Mouse (Mus musculus): Measurements from ENCODE around the gene Ncor2. TPM values are rescaled to one million over a fixed set of nuclear protein-coding genes. Genes with fewer than 3 reads are reported as not detected.
A peak's percentile ranks its signal among the peaks of the same experiment; 100 is the strongest.

Gene Ncor2
- polyA plus RNA-seq, 1 experiment from 2014 or later, result 41.8 TPM

- peaks cover 94% of the 10 kb centered on the region for H3K36me3 ChIP-seq
- no peak overlapping the region for H3K27ac ChIP-seq (replicated peaks)
- H3K4me3 ChIP-seq (replicated peaks), result no peak overlapping the region
- no peak overlapping the region for H3K4me2 ChIP-seq (replicated peaks)
- ATAC-seq (ENCODE audit: insufficient number of reproducible peaks, low FRiP score, low TSS enrichment, low read depth), result no peak
- H3K9ac ChIP-seq, result no peak overlapping the region
- 38% methylated on average over 7 of the region's 7 CpGs for WGBS
- H3K9me3 ChIP-seq (replicated peaks), result no peaks in the 10 kb centered on the region
- H3K4me1 ChIP-seq, result peaks cover 14% of the 10 kb centered on the region
- no peaks in the 10 kb centered on the region for H3K27me3 ChIP-seq
These were observed 164.5 kb downstream of the Ncor2 start for GRCm38 (mm10) chr5:125014497-125014896.

GRCm38 (mm10) chr5:125011628-125012027 lies 167.4 kb downstream of the Ncor2 start:
- H3K4me2 ChIP-seq (replicated peaks), result no peak overlapping the region
- no peak overlapping the region for H3K9ac ChIP-seq
- no peaks in the 10 kb centered on the region for H3K9me3 ChIP-seq (replicated peaks)
- peaks cover 69% of the 10 kb centered on the region for H3K36me3 ChIP-seq
- 89% methylated on average over 8 of the region's 8 CpGs for WGBS
- H3K4me1 ChIP-seq, result peaks cover 19% of the 10 kb centered on the region
- H3K27me3 ChIP-seq, result no peaks in the 10 kb centered on the region
- H3K4me3 ChIP-seq (replicated peaks), result no peak overlapping the region
- no peak for ATAC-seq (ENCODE audit: insufficient number of reproducible peaks, low FRiP score, low TSS enrichment, low read depth)
- no peak overlapping the region for H3K27ac ChIP-seq (replicated peaks)

- ATAC-seq (ENCODE audit: insufficient number of reproducible peaks, low FRiP score, low TSS enrichment, low read depth), result no peak
- Histone ChIP-seq H3K27ac (replicated peaks) (no peak overlapping the region), H3K4me1 (peaks cover 24% of the 10 kb centered on the region), H3K36me3 (peaks cover 64% of the 10 kb centered on the region), H3K27me3 (no peaks in the 10 kb centered on the region), H3K9me3 (replicated peaks) (no peaks in the 10 kb centered on the region), H3K4me2 (replicated peaks) (no peak overlapping the region), H3K4me3 (replicated peaks) (no peak overlapping the region), H3K9ac (no peak overlapping the region)
- 88% methylated on average over 24 of the region's 24 CpGs for WGBS
These were observed 167.9 kb downstream of the Ncor2 start for GRCm38 (mm10) chr5:125011166-125011565.

GRCm38 (mm10) chr5:125006896-125007295 lies 172.1 kb downstream of the Ncor2 start:
- H3K4me2 ChIP-seq (replicated peaks), result no peak overlapping the region
- 75% methylated on average over 5 of the region's 5 CpGs for WGBS

GRCm38 (mm10) chr5:125005871-125006652 lies 173.0 kb downstream of the Ncor2 start:
- peaks cover 58% of the 10 kb centered on the region for H3K4me1 ChIP-seq
- no peak for ATAC-seq (ENCODE audit: insufficient number of reproducible peaks, low FRiP score, low TSS enrichment, low read depth)
- no peaks in the 10 kb centered on the region for H3K27me3 ChIP-seq
- peak overlapping the region; percentile 8; the same call in 1 of the 2 replicates for H3K4me2 ChIP-seq (replicated peaks)
- peaks cover 17% of the 10 kb centered on the region; the same call in 1 of the 2 replicates for H3K36me3 ChIP-seq
- 50% methylated on average over 9 of the region's 9 CpGs for WGBS
- 0 out of 2 replicates have a peak overlapping the region, but pooled peaks have one; percentile 23 for H3K27ac ChIP-seq (replicated peaks)
- H3K9ac ChIP-seq, result no peak overlapping the region
- 0 out of 2 replicates have a peak overlapping the region, but pooled peaks have one; percentile 0 for H3K4me3 ChIP-seq (replicated peaks)
- H3K9me3 ChIP-seq (replicated peaks), result no peaks in the 10 kb centered on the region

More at GRCm38 (mm10) chr5:125006896-125007295, 172.1 kb downstream of the Ncor2 start:
- Histone ChIP-seq H3K9me3 (replicated peaks) (no peaks in the 10 kb centered on the region), H3K9ac (no peak overlapping the region), H3K36me3 (peaks cover 24% of the 10 kb centered on the region), H3K27me3 (no peaks in the 10 kb centered on the region), H3K4me1 (peaks cover 58% of the 10 kb centered on the region), H3K27ac (replicated peaks) (0 out of 2 replicates have a peak overlapping the region, but pooled peaks have one; percentile 23), H3K4me3 (replicated peaks) (no peak overlapping the region)
- ATAC-seq (ENCODE audit: insufficient number of reproducible peaks, low FRiP score, low TSS enrichment, low read depth), result no peak

- Histone ChIP-seq H3K4me1 (peaks cover 62% of the 10 kb centered on the region), H3K9me3 (replicated peaks) (no peaks in the 10 kb centered on the region), H3K36me3 (no peaks in the 10 kb centered on the region), H3K27ac (replicated peaks) (no peak overlapping the region), H3K4me3 (replicated peaks) (peak overlapping the region; percentile 53), H3K9ac (peak overlapping the region; percentile 44; the same call in 1 of the 2 replicates), H3K27me3 (no peaks in the 10 kb centered on the region), H3K4me2 (replicated peaks) (peak overlapping the region; percentile 83)
- ATAC-seq (ENCODE audit: insufficient number of reproducible peaks, low FRiP score, low TSS enrichment, low read depth), result no peak
- WGBS, result 10% methylated on average over 15 of the region's 15 CpGs
These were observed 175.2 kb downstream of the Ncor2 start for GRCm38 (mm10) chr5:125003873-125004255.

- ATAC-seq (ENCODE audit: insufficient number of reproducible peaks, low FRiP score, low TSS enrichment, low read depth), result peak; percentile 78
- H3K36me3 ChIP-seq, result no peaks in the 10 kb centered on the region
- H3K4me3 ChIP-seq (replicated peaks), result peak within 1 kb of the TSS; percentile 53
- H3K27ac ChIP-seq (replicated peaks), result 0 out of 2 replicates have a peak within 1 kb of the TSS, but pooled peaks have one; percentile 24
- peaks cover 62% of the 10 kb centered on the region for H3K4me1 ChIP-seq
- H3K9me3 ChIP-seq (replicated peaks), result no peaks in the 10 kb centered on the region
- WGBS, result 4% methylated on average over 41 of the region's 41 CpGs
- H3K9ac ChIP-seq, result peak within 1 kb of the TSS; percentile 44
- peak within 1 kb of the TSS; percentile 83 for H3K4me2 ChIP-seq (replicated peaks)
- H3K27me3 ChIP-seq, result no peaks in the 10 kb centered on the region
These were observed 175.8 kb downstream of the Ncor2 start, which contains the start of gene Rflna for GRCm38 (mm10) chr5:125002969-125003872. Gene Rflna, plus strand, starts transcription at chr5:125003221.

- WGBS, result 55% methylated on average over 10 of the region's 10 CpGs
These were observed 178.2 kb downstream of the Ncor2 start for GRCm38 (mm10) chr5:125000756-125001250.

GRCm38 (mm10) chr5:124997913-124998312 lies 181.1 kb downstream of the Ncor2 start:
- no peak for ATAC-seq (ENCODE audit: insufficient number of reproducible peaks, low FRiP score, low TSS enrichment, low read depth)
- H3K27ac ChIP-seq (replicated peaks), result no peak overlapping the region
- H3K9ac ChIP-seq, result no peak overlapping the region

More at GRCm38 (mm10) chr5:125000756-125001250, 178.2 kb downstream of the Ncor2 start:
- Histone ChIP-seq H3K27ac (replicated peaks) (no peak overlapping the region), H3K4me1 (peaks cover 39% of the 10 kb centered on the region), H3K9ac (no peak overlapping the region), H3K36me3 (no peaks in the 10 kb centered on the region), H3K4me2 (replicated peaks) (no peak overlapping the region), H3K9me3 (replicated peaks) (no peaks in the 10 kb centered on the region), H3K27me3 (no peaks in the 10 kb centered on the region), H3K4me3 (replicated peaks) (no peak overlapping the region)
- no peak for ATAC-seq (ENCODE audit: insufficient number of reproducible peaks, low FRiP score, low TSS enrichment, low read depth)

GRCm38 (mm10) chr5:124996816-124997215 lies 182.2 kb downstream of the Ncor2 start:
- no peak for ATAC-seq (ENCODE audit: insufficient number of reproducible peaks, low FRiP score, low TSS enrichment, low read depth)
- Histone ChIP-seq H3K4me1 (peaks cover 13% of the 10 kb centered on the region), H3K27ac (replicated peaks) (no peak overlapping the region), H3K27me3 (no peaks in the 10 kb centered on the region), H3K4me3 (replicated peaks) (no peak overlapping the region), H3K36me3 (no peaks in the 10 kb centered on the region), H3K9me3 (replicated peaks) (no peaks in the 10 kb centered on the region), H3K4me2 (replicated peaks) (no peak overlapping the region), H3K9ac (no peak overlapping the region)
- WGBS, result 58% methylated on average over 6 of the region's 6 CpGs

More at GRCm38 (mm10) chr5:124997913-124998312, 181.1 kb downstream of the Ncor2 start:
- H3K27me3 ChIP-seq, result no peaks in the 10 kb centered on the region
- no peaks in the 10 kb centered on the region for H3K9me3 ChIP-seq (replicated peaks)
- H3K4me3 ChIP-seq (replicated peaks), result no peak overlapping the region
- H3K36me3 ChIP-seq, result no peaks in the 10 kb centered on the region
- peaks cover 15% of the 10 kb centered on the region for H3K4me1 ChIP-seq
- 72% methylated on average over 4 of the region's 4 CpGs for WGBS
- H3K4me2 ChIP-seq (replicated peaks), result no peak overlapping the region

GRCm38 (mm10) chr5:124992891-124993290 lies 186.1 kb downstream of the Ncor2 start:
- H3K36me3 ChIP-seq, result no peaks in the 10 kb centered on the region
- ATAC-seq (ENCODE audit: insufficient number of reproducible peaks, low FRiP score, low TSS enrichment, low read depth), result no peak
- H3K4me1 ChIP-seq, result peaks cover 4% of the 10 kb centered on the region; the same call in 1 of the 2 replicates
- no peaks in the 10 kb centered on the region for H3K27me3 ChIP-seq
- 63% methylated on average over 11 of the region's 11 CpGs for WGBS
- H3K4me3 ChIP-seq (replicated peaks), result no peak overlapping the region
- no peak overlapping the region for H3K9ac ChIP-seq
- no peaks in the 10 kb centered on the region for H3K9me3 ChIP-seq (replicated peaks)
- H3K4me2 ChIP-seq (replicated peaks), result no peak overlapping the region
- H3K27ac ChIP-seq (replicated peaks), result peak overlapping the region; percentile 75

Data from embryonic facial prominence, embryonic 15.5 days (tissue).